Mouse (Mus musculus) small intestine, adult 2 months (tissue): ENCODE measurements around the gene Msi2. TPM values are rescaled to one million over a fixed set of nuclear protein-coding genes. Genes with fewer than 3 reads are reported as not detected.

Experiments
- H3K27ac ChIP-seq: fragments of 200-500 bp; 2 replicates; pipeline ENCODE4 v1.5.1; 2012; ENCODE audit warnings: low read depth, low read length, control low read depth, inconsistent platforms; ENCODE audit not compliant: insufficient read depth
- H3K27me3 ChIP-seq: fragments of 200-500 bp; 2 replicates; pipeline ENCODE4 v1.6.1; 2012; ENCODE audit warnings: mild to moderate bottlenecking, moderate library complexity, low read length, inconsistent platforms; ENCODE audit not compliant: control insufficient read depth, insufficient read depth
- H3K36me3 ChIP-seq: fragments of 200-500 bp; 2 replicates; pipeline ENCODE4 v1.6.1; 2012; ENCODE audit warnings: mild to moderate bottlenecking, low read length, control low read depth, inconsistent platforms; ENCODE audit not compliant: control insufficient read depth, insufficient read depth
- H3K4me1 ChIP-seq: fragments of 200-500 bp; 2 replicates; pipeline ENCODE4 v1.6.1; 2012; ENCODE audit warnings: low read length, inconsistent platforms, mixed read lengths; ENCODE audit not compliant: control insufficient read depth, insufficient read depth, insufficient read length
- H3K4me3 ChIP-seq: fragments of 200-500 bp; 2 replicates; pipeline ENCODE4 v1.5.1; 2012; ENCODE audit warnings: low read depth, mild to moderate bottlenecking, control low read depth, inconsistent platforms, low read length, moderate library complexity
- CTCF ChIP-seq: fragments of 200-500 bp; IDR thresholded peaks from 2 replicates; pipeline ENCODE4 v1.5.1; 2012; ENCODE audit warnings: low read depth, mild to moderate bottlenecking, control low read depth, inconsistent platforms, low read length, moderate library complexity, mixed read lengths; ENCODE audit not compliant: insufficient replicate concordance, insufficient read length; ENCODE audit errors: extremely low read depth
- POLR2A ChIP-seq: fragments of 200-500 bp; IDR thresholded peaks from 2 replicates; pipeline ENCODE4 v1.6.1; 2012; ENCODE audit warnings: low read depth, mild to moderate bottlenecking, control low read depth, inconsistent platforms, low read length, moderate library complexity
- WGBS: fragments of 180-500 bp; shearing (Covaris S2); methylation state at CpG from one replicate; pipeline ENCODE4 v1.1.7; 2018; 5-methylcytosine and 5-hydroxymethylcytosine counted together
- polyA plus RNA-seq: library from polyadenylated mRNA; depleted of rRNA; stranded (reverse); fragments of >200 nt; gene quantifications from 2 replicates; pipeline ENCODE4 v1.2.3, GENCODE M21; 2012

The Msi2 gene
- polyA plus RNA-seq, 1 experiment = 8.8 TPM

- 40% methylated on average over 3 of the region's 3 CpGs for WGBS
These were observed 119.5 kb downstream of the Msi2 start for GRCm38 (mm10) chr11:88598848-88599175.

GRCm38 (mm10) chr11:88598150-88598847 is 120.0 kb downstream of the Msi2 start:
- H3K4me3 ChIP-seq = no peak overlapping the region
- H3K27me3 ChIP-seq = no peaks in the 10 kb centered on the region
- no peak for TF ChIP-seq POLR2A
- no peak for TF ChIP-seq CTCF
- H3K36me3 ChIP-seq = no peaks in the 10 kb centered on the region; the same call in 1 of the 2 replicates
- 77% methylated on average over 11 of the region's 11 CpGs for WGBS
- H3K4me1 ChIP-seq = peaks cover 17% of the 10 kb centered on the region
- peak overlapping the region; percentile 23 for H3K27ac ChIP-seq

More at GRCm38 (mm10) chr11:88598848-88599175, 119.5 kb downstream of the Msi2 start:
- TF ChIP-seq POLR2A (no peak), CTCF (no peak)
- Histone ChIP-seq H3K27ac (peak overlapping the region; percentile 23), H3K4me1 (peaks cover 17% of the 10 kb centered on the region), H3K36me3 (no peaks in the 10 kb centered on the region; the same call in 1 of the 2 replicates), H3K4me3 (no peak overlapping the region), H3K27me3 (no peaks in the 10 kb centered on the region)

GRCm38 (mm10) chr11:88595616-88596015 is 122.7 kb downstream of the Msi2 start:
- TF ChIP-seq CTCF = no peak
- TF ChIP-seq POLR2A = no peak
- peaks cover 17% of the 10 kb centered on the region for H3K4me1 ChIP-seq
- no peak overlapping the region for H3K4me3 ChIP-seq
- no peaks in the 10 kb centered on the region for H3K36me3 ChIP-seq
- H3K27me3 ChIP-seq = no peaks in the 10 kb centered on the region
- peak overlapping the region; percentile 68 for H3K27ac ChIP-seq
- WGBS = 63% methylated on average over 4 of the region's 4 CpGs

- Histone ChIP-seq H3K27me3 (no peaks in the 10 kb centered on the region), H3K4me1 (peaks cover 12% of the 10 kb centered on the region), H3K36me3 (peaks cover 2% of the 10 kb centered on the region; the same call in 1 of the 2 replicates), H3K4me3 (no peak overlapping the region), H3K27ac (peak overlapping the region; percentile 50)
- no peak for TF ChIP-seq POLR2A
- TF ChIP-seq CTCF = no peak
- 80% methylated on average over 13 of the region's 13 CpGs for WGBS
These were observed 123.3 kb downstream of the Msi2 start for GRCm38 (mm10) chr11:88594804-88595611.

- no peak for TF ChIP-seq POLR2A
- TF ChIP-seq CTCF = no peak
- peak overlapping the region; percentile 34; the same call in 1 of the 2 replicates for H3K27ac ChIP-seq
- peaks cover 10% of the 10 kb centered on the region; the same call in 1 of the 2 replicates for H3K36me3 ChIP-seq
- no peak overlapping the region for H3K4me3 ChIP-seq
- no peaks in the 10 kb centered on the region for H3K27me3 ChIP-seq
- 60% methylated on average over 8 of the region's 8 CpGs for WGBS
- peaks cover 5% of the 10 kb centered on the region; the same call in 1 of the 2 replicates for H3K4me1 ChIP-seq
These were observed 124.3 kb downstream of the Msi2 start for GRCm38 (mm10) chr11:88594010-88594409.

GRCm38 (mm10) chr11:88592099-88592498 is 126.2 kb downstream of the Msi2 start:
- H3K27me3 ChIP-seq = no peaks in the 10 kb centered on the region
- H3K36me3 ChIP-seq = peaks cover 12% of the 10 kb centered on the region; the same call in 1 of the 2 replicates
- peaks cover 2% of the 10 kb centered on the region for H3K4me1 ChIP-seq
- TF ChIP-seq CTCF = no peak
- no peak for TF ChIP-seq POLR2A
- 92% methylated on average over 8 of the region's 8 CpGs for WGBS
- no peak overlapping the region for H3K4me3 ChIP-seq
- H3K27ac ChIP-seq = peak overlapping the region; percentile 32; the same call in 1 of the 2 replicates

GRCm38 (mm10) chr11:88590647-88591046 is 127.7 kb downstream of the Msi2 start:
- 72% methylated on average over 5 of the region's 5 CpGs for WGBS
- TF ChIP-seq CTCF = no peak
- no peak for TF ChIP-seq POLR2A
- Histone ChIP-seq H3K4me1 (peaks cover 3% of the 10 kb centered on the region), H3K36me3 (peaks cover 12% of the 10 kb centered on the region; the same call in 1 of the 2 replicates), H3K4me3 (no peak overlapping the region), H3K27me3 (no peaks in the 10 kb centered on the region), H3K27ac (no peak overlapping the region)

GRCm38 (mm10) chr11:88589641-88590040 is 128.7 kb downstream of the Msi2 start:
- 92% methylated on average over 6 of the region's 6 CpGs for WGBS
- H3K27me3 ChIP-seq = no peaks in the 10 kb centered on the region
- H3K27ac ChIP-seq = no peak overlapping the region
- peaks cover 3% of the 10 kb centered on the region for H3K4me1 ChIP-seq
- no peak overlapping the region for H3K4me3 ChIP-seq
- peaks cover 12% of the 10 kb centered on the region; the same call in 1 of the 2 replicates for H3K36me3 ChIP-seq
- TF ChIP-seq POLR2A = no peak
- no peak for TF ChIP-seq CTCF
